Mouse (Mus musculus): ENCODE data around the gene Akr1d1.

GRCm38 (mm10) chr6:37615490-37615889 is 85.5 kb downstream of the Akr1d1 start:
- no peak for TF ChIP-seq POLR2A (IDR thresholded peaks at IDR 0.05; ENCODE audit: borderline replicate concordance, low read depth, low read length)
- no peak for TF ChIP-seq CTCF (IDR thresholded peaks at IDR 0.05; ENCODE audit: low read depth, low read length)

Data from bone marrow macrophage, adult 2 months (primary cell).